Mouse (Mus musculus): Measurements from ENCODE around the gene Fam205a2.
"Not testable (repeated sequence)": the region's sequence is repeated elsewhere in the genome, so short reads cannot be mapped to it uniquely, and the experiment has no call there.

Gene Fam205a2

GRCm38 (mm10) chr4:42528075-42528474 lies at the start of gene Fam205a2:
Gene Fam205a2, minus strand, starts transcription at chr4:42528175.
- not testable (repeated sequence) for DNase-seq (ENCODE audit: low read depth, low spot score)

Measured in retina, postnatal 7 days (tissue).